Mouse (Mus musculus) spleen, adult 2 months (tissue): ENCODE data around the gene Ssr1.

Experiments
- CTCF ChIP-seq: fragments of 200-500 bp; IDR thresholded peaks from 2 replicates; pipeline ENCODE4 v1.5.1; 2011; ENCODE audit warnings: mild to moderate bottlenecking, inconsistent platforms; ENCODE audit not compliant: insufficient read depth, insufficient read length, insufficient replicate concordance; ENCODE audit errors: extremely low read depth
- POLR2A ChIP-seq: fragments of 200-500 bp; IDR thresholded peaks from 2 replicates; pipeline ENCODE4 v1.6.1; 2011; ENCODE audit warnings: low read depth, low read length, inconsistent platforms

DNA sequence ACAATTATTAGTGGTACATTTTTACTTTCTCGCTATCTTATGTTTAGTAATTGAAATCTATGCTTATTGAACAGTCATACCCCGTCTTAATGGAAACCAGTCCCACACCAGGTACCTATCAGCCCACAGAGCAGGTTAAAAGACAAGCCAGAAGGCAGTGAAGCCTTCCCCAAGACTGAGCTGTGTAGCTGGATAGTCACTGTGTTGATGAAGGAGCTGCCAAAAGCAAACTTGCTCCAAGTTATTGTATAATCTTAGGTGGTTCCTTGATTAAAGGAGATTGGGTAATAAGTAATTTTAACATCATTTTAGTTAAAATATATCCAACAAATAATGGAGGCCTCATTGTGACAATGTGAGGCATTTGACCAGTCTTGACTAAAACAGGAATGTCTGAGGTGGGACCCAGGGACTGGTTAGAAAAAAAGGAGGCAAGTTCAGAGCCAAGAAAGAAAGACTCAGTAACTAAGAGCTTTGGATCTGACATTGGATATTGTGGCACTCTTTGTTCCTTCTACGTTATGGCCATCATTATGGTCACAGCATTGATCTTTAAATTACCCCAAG is 74.2 kb downstream of the Ssr1 start:
- TF ChIP-seq CTCF (no peak), POLR2A (no peak)
